Mouse (Mus musculus) brain, embryonic 14.5 days (tissue): ENCODE measurements around the gene Faf1.

Experiments
- CTCF ChIP-seq: fragments of 200-500 bp; IDR thresholded peaks from 2 replicates; pipeline ENCODE4 v1.5.1; 2012; ENCODE audit warnings: inconsistent platforms, mild to moderate bottlenecking, moderate library complexity, borderline replicate concordance; ENCODE audit not compliant: insufficient read depth, insufficient read length; ENCODE audit errors: extremely low read depth
- POLR2A ChIP-seq: fragments of 200-500 bp; IDR thresholded peaks from 2 replicates; pipeline ENCODE4 v1.6.1; 2012; ENCODE audit warnings: mild to moderate bottlenecking, inconsistent platforms, borderline replicate concordance; ENCODE audit not compliant: poor library complexity, insufficient read depth, insufficient read length, severe bottlenecking; ENCODE audit errors: extremely low read depth

DNA sequence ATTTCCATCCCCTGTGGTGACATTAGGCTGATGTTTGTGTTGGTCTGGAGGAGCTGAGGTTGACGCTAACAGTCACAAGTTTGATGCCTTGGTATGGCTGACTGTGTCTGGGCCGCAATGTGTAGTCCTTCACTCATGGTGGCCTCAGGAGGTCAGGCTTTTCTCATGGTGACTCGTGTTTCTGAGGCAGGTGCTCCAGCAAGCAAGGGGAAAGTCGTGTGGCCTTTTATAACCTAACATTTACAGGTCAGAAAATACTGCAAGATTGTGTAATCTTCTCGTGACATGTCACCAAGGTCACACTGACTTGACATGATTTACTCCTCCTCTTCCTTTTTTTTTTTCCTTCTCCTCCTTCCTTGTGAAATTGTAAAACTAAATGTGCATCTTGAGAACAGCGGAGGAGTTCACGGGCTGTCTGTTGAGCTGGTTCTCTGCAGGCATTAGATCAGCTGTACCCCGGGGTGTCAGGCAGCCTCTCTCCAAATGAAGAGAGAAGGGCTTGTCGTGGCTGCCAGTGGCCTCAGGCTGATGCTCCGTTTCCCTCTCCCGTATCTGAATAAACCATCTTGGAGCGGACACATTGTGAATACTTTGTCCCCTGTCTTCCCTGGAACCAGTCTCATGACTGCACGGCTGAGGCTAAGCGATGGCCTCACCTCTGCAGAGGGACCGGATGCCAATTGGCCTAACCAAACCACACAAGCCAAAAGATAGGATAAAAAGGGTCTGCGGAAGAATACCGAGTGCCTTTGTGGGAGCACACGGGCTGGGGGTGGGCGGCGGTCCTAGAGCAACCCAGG is 311.4 kb downstream of the Faf1 start:
- TF ChIP-seq CTCF (no peak), POLR2A (no peak)
